Mouse (Mus musculus) left cerebral cortex, adult 11 months (tissue): ENCODE data around the gene Ptpn1.

Experiments
- DNase-seq: peaks from one replicate; pipeline ENCODE4 v3.0.0; 2022; ENCODE audit warnings: low spot score

Ptpn1 gene

DNA sequence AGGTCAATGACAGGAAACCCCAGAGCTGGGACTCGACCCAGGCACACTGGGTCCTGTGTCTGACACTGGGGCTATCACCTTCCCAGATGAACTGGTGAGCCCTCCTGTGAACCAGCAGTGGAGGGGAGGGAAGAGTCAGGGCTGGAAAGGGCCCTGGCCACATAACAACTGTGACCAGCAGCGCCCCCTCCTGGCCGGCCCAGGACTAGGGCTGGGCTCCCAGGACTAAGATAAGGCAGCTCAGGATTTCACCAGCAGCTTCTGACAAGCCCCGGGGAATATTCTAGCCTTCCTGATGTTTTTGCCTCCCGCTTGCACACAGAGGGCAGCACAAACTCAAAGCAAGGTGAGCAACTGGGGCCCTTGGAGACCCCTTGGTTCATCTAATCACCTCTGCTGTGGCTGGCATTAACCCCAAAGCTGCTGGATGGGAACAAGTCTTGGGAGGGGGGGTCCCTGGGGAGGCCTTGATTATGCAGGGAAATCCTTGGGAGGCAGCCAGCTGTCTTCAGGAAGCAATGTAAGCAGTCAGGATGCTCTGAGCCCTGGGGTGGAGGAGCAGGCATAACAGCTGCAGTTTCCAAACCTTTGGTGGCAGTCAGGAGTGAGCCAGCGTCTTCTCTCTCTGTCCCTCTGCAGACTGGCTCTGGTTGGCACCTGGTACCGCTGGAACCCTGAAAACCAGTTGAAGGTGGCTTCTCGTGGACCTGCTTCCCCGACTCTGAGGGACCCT lies 78.2 kb downstream of the Ptpn1 start, which contains the start of gene Ripor3:
Gene Ripor3 (minus strand): TSS at position 683 of the 733 bp plus-strand sequence.
- DNase-seq = no peak

DNA sequence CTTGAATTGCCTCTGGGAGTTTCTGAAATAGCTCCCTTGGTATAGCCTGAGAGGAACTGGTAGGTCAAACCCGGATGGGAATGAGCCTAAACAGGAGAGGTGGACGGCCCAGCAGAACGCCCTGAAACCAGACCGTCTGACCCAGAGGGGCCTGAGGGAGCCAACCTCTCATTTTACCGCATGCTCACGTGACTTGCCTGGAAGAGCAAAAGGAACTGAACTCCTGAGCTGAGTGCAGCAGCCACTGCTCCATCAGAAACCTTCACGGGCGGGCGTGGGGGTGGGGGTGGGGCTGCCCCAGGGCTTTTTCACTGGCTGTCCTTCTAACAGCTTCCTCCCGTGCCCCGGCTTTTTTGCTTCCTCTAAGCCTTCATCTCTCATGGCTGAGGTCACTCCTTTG lies 79.0 kb downstream of the Ptpn1 start:
- no peak for DNase-seq

DNA sequence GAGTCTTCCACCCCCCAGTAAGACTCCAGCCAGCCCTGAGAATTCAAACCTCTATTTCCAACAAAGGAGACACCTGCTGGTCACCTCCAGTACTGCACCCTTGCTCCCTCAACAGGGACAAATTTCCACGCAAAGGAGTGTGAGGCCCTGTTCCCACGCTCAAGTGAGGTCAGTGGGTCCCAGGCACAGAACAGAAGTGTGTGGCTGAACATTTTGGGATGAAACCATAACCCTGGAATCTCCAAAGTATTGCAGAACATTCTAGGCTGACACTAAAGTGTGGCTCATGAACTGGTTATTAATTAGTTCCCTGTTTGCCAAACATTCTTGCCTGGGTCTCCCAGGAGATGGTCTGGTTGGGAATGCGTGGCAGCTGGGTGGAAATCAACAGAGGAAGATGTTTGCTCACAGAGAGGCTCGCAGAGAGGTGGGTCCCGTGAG lies 85.1 kb downstream of the Ptpn1 start:
- no peak for DNase-seq

DNA sequence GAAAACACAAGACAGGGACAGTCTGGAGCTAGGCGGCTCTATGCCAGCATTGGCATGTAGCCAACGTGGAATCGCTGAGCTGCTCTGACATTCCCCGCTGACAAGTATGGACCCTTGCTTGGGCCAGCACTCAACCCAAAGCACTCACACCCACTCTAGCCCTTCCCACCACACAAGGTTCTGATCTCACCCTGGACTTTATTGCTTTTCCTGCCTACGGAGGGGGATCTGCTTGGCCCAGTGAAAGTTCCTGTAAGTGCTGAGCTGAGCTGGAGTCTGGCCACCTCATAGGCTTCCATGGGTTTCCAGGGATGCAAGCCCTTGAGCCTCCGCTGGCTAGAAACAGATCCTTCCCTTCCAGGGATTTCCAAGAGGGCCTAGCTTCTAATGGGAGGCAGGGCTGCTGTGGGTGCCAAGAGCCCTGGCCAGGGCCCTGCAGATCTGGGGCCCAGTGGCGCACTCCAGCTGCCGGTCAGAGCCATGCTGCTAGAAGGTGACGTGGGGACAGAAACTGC lies 87.4 kb downstream of the Ptpn1 start:
- no peak for DNase-seq

DNA sequence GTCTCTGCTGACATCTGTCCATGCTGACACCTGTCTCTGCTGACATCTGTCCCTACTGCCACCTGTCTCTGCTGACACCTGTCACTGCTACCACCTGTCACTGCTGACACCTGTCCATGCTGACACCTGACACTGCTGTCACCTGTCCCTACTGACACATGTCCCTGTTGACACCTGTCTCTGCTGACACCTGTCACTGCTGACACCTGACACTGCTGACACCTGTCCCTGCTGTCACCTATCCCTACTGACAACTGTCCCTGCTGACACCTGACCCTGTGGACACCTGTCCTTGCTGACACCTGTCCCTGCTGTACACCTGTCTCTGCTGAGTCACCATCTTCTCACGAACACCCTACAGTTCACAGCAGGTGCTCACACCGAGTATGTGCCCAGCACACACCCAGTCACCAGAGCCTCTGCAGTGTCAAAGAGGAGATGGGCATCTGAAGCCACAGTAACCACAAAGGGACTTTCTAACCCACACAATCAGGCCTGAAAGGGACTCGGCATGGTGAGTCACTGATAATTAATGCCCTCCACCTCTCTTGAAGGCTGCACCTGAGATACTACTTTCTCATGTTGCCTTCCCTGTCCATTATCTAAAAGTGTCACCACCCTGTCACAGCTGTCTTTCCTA lies 92.0 kb downstream of the Ptpn1 start:
- DNase-seq = no peak

DNA sequence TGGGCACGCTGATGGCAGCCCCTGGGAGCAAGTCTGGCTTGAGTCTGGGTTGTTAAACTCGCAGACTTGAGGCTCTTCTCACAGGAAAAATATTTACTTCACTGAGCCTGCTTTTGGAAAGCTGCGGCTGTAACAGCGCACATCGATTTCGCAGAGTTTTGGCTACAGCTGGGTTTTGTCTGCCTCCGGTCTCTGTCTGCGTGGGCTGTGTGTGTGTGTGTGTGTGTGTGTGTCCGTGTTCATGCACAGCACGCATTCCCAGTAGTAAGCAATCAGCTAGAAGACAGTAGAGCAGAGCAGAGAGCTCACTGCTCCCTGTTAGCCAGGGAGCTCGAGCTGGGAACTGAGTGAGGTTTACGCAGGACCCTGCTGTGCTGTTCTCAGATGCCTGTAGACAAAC lies 93.3 kb downstream of the Ptpn1 start:
- DNase-seq = no peak

DNA sequence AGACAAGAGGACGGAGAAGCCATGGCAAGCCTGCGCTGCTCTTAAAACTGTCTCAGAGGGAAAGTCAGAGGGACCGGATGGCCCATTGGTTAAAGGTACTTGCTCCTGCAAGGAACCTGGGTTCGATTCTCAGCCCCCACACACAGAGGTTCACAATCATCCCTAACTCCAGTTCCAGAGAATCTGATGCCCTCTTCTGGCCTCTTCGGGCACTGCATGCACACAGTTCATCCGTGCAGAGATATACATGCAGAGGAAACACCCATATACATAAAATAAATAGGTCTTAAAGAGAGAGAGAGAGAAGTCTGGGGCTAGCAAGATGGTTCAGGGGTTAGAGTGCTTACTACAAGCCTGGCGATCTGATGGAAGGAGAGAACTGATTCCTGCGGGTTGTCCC lies 94.0 kb downstream of the Ptpn1 start:
- DNase-seq = no peak

DNA sequence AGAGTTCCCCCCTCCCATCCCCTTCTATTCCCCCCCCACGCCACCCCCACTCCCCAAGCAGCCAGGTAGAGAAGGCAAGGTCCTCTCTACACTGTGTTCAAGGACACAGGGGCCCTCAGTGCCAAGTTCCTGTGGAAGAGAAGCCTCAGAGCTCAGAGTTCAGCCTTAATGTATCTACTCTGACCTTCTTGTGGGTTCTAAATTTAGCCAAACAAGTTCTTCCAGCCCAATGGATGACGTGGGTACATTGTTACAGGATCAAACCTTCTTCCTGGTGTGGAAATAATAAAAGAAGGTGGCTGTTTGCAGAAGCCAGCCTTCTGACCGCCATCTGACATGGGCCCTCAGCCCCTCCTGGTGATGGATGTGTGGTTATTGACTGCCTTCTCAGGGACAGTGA lies 94.6 kb downstream of the Ptpn1 start:
- DNase-seq = no peak

DNA sequence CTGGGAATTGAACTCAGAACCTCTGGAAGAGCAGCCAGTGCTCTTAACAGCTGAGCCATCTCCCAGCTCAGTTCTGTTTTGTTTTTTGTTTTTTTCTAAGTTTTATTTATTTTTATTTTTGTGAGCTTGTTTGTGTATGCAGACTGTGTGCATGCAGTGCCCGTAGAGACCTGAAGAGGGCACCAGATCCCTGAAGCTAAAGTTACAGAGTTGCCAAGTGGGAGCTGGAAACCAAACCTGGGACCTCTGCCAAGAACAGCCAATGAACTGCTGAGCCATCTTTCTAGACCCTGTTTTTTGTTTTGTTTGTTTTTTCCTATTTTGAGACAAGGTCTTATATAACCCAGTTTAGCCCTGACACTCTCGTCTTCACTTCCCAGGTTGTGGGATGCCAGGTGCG lies 96.5 kb downstream of the Ptpn1 start:
- DNase-seq = no peak
